Mouse (Mus musculus) heart, embryonic 16.5 days (tissue): ENCODE data around the gene March6. TPM values are rescaled to one million over a fixed set of nuclear protein-coding genes. Genes with fewer than 3 reads are reported as not detected.
A peak's percentile ranks its signal among the peaks of the same experiment; 100 is the strongest.

Experiments
- ATAC-seq: fragments of 200-750 bp; cut with Nextera tagmentation; replicated peaks from 2 replicates; pipeline ENCODE4 v1.8.0; 2017; ENCODE audit warnings: moderate number of reproducible peaks; ENCODE audit not compliant: insufficient read depth, low FRiP score; ENCODE audit errors: extremely low read depth
- H3K27ac ChIP-seq: fragments of 300-500 bp; sonication (generic); 2 replicates; pipeline ENCODE4 v1.5.1; 2014; ENCODE audit warnings: mild to moderate bottlenecking, low read length, control low read depth, moderate library complexity
- H3K27me3 ChIP-seq: fragments of 300-500 bp; sonication (generic); 2 replicates; pipeline ENCODE4 v1.6.1; 2014; ENCODE audit warnings: low read length, mixed read lengths; ENCODE audit not compliant: control insufficient read depth, insufficient read depth
- H3K36me3 ChIP-seq: fragments of 300-500 bp; sonication (generic); 2 replicates; pipeline ENCODE4 v1.6.1; 2014; ENCODE audit not compliant: control insufficient read depth, insufficient read depth
- H3K4me1 ChIP-seq: fragments of 300-500 bp; sonication (generic); 2 replicates; pipeline ENCODE4 v1.6.1; 2014; ENCODE audit warnings: low read length, mixed read lengths; ENCODE audit not compliant: control insufficient read depth, insufficient read depth
- H3K4me2 ChIP-seq: fragments of 300-500 bp; sonication (generic); 2 replicates; pipeline ENCODE4 v1.6.1; 2014; ENCODE audit warnings: low read depth, mild to moderate bottlenecking, control low read depth, low read length
- H3K4me3 ChIP-seq: fragments of 300-500 bp; sonication (generic); 2 replicates; pipeline ENCODE4 v1.5.1; 2014; ENCODE audit warnings: mild to moderate bottlenecking, control low read depth, low read length
- H3K9ac ChIP-seq: fragments of 300-500 bp; sonication (generic); 2 replicates; pipeline ENCODE4 v1.6.1; 2014; ENCODE audit warnings: low read length, control low read depth
- H3K9me3 ChIP-seq: fragments of 300-500 bp; sonication (generic); replicated peaks from 2 replicates; pipeline ENCODE4 v1.6.1; 2016; ENCODE audit warnings: low read length; ENCODE audit not compliant: control insufficient read depth
- WGBS: fragments of 180-500 bp; shearing (Covaris S2); extraction: QIAGEN DNeasy Blood & Tissue Kit; methylation state at CpG from one replicate; pipeline ENCODE4 v1.1.7; 2014; 5-methylcytosine and 5-hydroxymethylcytosine counted together
- polyA plus RNA-seq: library from polyadenylated mRNA; unstranded; fragments of >200 nt; fragmentation: Nextera tagmentation; extraction: Ambion mirVana; gene quantifications from 2 replicates; pipeline ENCODE4 v1.2.1, GENCODE M21; 2015

March6 gene
- polyA plus RNA-seq, 1 experiment from 2014 or later, result 29.0 TPM

DNA sequence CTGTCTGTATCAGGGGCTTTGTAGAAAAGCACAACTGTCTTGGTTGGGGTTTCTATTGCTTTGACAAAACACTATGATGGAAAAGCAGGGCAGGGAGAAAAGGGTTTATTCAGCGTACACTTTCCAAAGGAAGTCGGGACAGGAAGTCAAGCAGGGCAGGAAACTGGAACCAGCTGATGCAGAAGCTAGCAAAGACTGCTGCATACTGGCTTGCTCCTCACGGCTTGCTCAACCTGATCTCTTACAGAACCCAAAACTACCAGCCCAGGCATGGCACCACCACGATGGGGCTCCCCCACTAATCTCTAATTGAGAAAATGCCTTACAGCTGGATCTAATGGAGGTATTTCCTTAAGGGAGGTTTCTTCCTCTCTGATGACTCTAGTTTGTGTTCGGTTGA, 16.6 kb upstream of the March6 start:
- no peak overlapping the region for H3K4me2 ChIP-seq
- no peaks in the 10 kb centered on the region for H3K36me3 ChIP-seq
- WGBS, result 69% methylated on average over 5 of the region's 5 CpGs
- no peak overlapping the region for H3K27ac ChIP-seq
- no peak overlapping the region for H3K4me3 ChIP-seq
- no peaks in the 10 kb centered on the region for H3K9me3 ChIP-seq
- H3K9ac ChIP-seq, result no peak overlapping the region
- H3K27me3 ChIP-seq, result no peaks in the 10 kb centered on the region
- H3K4me1 ChIP-seq, result peaks cover 16% of the 10 kb centered on the region
- ATAC-seq, result no peak

DNA sequence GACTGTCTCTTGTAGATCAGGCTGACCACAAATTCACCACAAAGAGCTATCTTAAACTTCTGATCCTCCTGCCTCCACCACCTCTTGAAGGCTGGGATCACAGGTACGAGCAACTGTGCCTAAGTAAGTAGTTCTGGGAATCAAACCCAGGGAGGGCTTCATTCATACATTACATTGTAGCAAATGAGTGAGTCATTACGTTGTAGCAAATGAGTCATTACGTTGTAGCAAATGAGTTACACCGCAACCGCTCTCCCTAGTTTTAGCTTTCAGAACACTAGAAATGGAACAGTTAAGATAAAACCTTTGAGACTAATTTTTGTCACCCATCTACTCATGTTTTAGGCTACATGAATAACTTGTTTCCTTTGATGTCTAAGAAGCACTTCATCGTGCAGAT, 15.4 kb upstream of the March6 start:
- Histone ChIP-seq H3K4me2 (no peak overlapping the region), H3K27ac (no peak overlapping the region), H3K4me3 (no peak overlapping the region), H3K9ac (no peak overlapping the region), H3K9me3 (no peaks in the 10 kb centered on the region), H3K4me1 (peaks cover 23% of the 10 kb centered on the region), H3K36me3 (no peaks in the 10 kb centered on the region), H3K27me3 (no peaks in the 10 kb centered on the region)
- ATAC-seq, result no peak
- WGBS, result 88% methylated on average over 6 of the region's 6 CpGs

GRCm38 (mm10) chr15:31545058-31545457, 14.2 kb upstream of the March6 start:
- no peak overlapping the region for H3K4me2 ChIP-seq
- H3K9me3 ChIP-seq, result no peaks in the 10 kb centered on the region
- ATAC-seq, result no peak
- H3K27me3 ChIP-seq, result no peaks in the 10 kb centered on the region
- 44% methylated on average over 1 of the region's 1 CpGs for WGBS
- no peak overlapping the region for H3K9ac ChIP-seq
- no peak overlapping the region for H3K27ac ChIP-seq
- peaks cover 28% of the 10 kb centered on the region for H3K4me1 ChIP-seq
- no peaks in the 10 kb centered on the region for H3K36me3 ChIP-seq
- no peak overlapping the region for H3K4me3 ChIP-seq

- Histone ChIP-seq H3K9me3 (no peaks in the 10 kb centered on the region), H3K9ac (no peak overlapping the region; the same call in 1 of the 2 replicates), H3K4me2 (no peak overlapping the region), H3K4me1 (peaks cover 28% of the 10 kb centered on the region), H3K27ac (peak overlapping the region; percentile 53), H3K36me3 (no peaks in the 10 kb centered on the region), H3K27me3 (no peaks in the 10 kb centered on the region), H3K4me3 (no peak overlapping the region)
- peak; percentile 86 for ATAC-seq
- WGBS, result 10% methylated on average over 3 of the region's 3 CpGs
These were observed 12.4 kb upstream of the March6 start for GRCm38 (mm10) chr15:31543246-31543645.

DNA sequence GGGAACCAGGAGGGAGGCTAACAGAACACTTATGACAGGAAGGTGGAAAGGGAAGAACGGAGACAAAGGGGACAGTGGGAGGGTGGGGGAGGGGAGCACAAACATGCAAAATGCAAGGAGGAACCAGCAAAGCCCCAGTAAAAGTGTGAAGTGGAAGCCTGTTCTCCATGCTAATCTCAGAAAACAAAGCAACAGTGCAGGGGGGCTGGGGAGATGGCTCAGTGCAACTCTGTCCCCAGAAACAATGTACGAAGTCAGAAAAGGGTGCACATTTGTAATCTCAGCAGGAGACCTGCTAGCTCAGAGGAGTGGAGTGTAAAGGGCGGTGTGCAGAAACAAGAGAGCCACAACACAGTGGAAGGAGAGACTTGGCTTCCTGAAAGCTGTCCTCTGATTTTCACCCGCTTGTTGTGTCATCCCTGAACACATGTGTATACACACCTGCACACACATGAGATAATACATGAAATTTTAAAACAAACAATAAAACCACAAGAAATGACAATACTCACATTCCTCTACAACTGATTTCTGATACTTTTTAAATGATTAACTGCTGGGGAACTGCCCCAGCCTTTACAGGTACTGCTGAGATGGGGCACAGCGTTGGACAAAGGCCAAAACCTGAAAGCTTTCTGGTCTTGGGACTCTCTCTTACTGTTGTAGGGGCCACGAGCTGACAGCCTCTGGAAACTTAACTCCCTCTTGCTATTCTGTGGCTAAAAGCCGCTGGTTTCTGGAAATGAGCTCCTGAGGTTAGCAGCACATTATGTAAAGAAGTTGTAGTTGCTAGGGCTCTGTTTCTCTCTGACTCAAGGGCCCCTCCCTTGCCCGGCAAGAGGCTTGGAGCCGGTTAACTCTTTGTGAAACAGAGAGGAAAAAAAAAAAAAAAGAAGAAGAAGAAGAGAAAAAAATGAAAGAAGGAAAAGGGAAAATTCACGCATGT, 11.4 kb upstream of the March6 start:
- peaks cover 28% of the 10 kb centered on the region for H3K4me1 ChIP-seq
- peak overlapping the region; percentile 33; the same call in 1 of the 2 replicates for H3K4me2 ChIP-seq
- 14% methylated on average over 10 of the region's 10 CpGs for WGBS
- no peaks in the 10 kb centered on the region for H3K27me3 ChIP-seq
- peak overlapping the region; percentile 30; the same call in 1 of the 2 replicates for H3K9ac ChIP-seq
- H3K36me3 ChIP-seq, result no peaks in the 10 kb centered on the region
- no peak overlapping the region for H3K4me3 ChIP-seq
- no peak for ATAC-seq
- no peaks in the 10 kb centered on the region for H3K9me3 ChIP-seq
- H3K27ac ChIP-seq, result peak overlapping the region; percentile 46

DNA sequence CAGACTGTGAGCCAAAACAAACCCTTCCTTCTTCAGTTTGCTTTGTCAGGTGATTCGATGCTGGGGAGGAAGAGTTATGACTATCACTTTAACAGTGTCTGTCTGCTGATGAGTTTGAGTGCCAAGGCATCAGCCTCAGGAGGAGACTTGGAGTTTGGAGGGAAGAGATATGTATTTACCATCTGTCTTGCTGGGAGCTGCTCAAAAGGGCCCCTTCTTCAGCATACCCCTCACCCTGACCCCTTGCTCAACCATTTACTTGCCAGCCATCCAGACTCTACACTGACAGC, 9.6 kb upstream of the March6 start:
- no peak for ATAC-seq
- H3K27ac ChIP-seq, result no peak overlapping the region; the same call in 1 of the 2 replicates
- no peak overlapping the region for H3K4me2 ChIP-seq
- H3K27me3 ChIP-seq, result no peaks in the 10 kb centered on the region
- WGBS, result 48% methylated on average over 1 of the region's 1 CpGs
- H3K9ac ChIP-seq, result no peak overlapping the region
- H3K4me1 ChIP-seq, result peaks cover 24% of the 10 kb centered on the region
- H3K9me3 ChIP-seq, result no peaks in the 10 kb centered on the region
- H3K4me3 ChIP-seq, result no peak overlapping the region
- no peaks in the 10 kb centered on the region for H3K36me3 ChIP-seq

- no peak overlapping the region; the same call in 1 of the 2 replicates for H3K27ac ChIP-seq
- no peak for ATAC-seq
- H3K4me2 ChIP-seq, result no peak overlapping the region
These were observed 9.0 kb upstream of the March6 start for GRCm38 (mm10) chr15:31539643-31540512.

GRCm38 (mm10) chr15:31538346-31538745, 7.5 kb upstream of the March6 start:
- ATAC-seq, result no peak

More at GRCm38 (mm10) chr15:31539643-31540512, 9.0 kb upstream of the March6 start:
- H3K36me3 ChIP-seq, result no peaks in the 10 kb centered on the region
- 57% methylated on average over 9 of the region's 9 CpGs for WGBS
- no peaks in the 10 kb centered on the region for H3K9me3 ChIP-seq
- no peak overlapping the region for H3K9ac ChIP-seq
- H3K4me3 ChIP-seq, result no peak overlapping the region
- no peaks in the 10 kb centered on the region for H3K27me3 ChIP-seq
- H3K4me1 ChIP-seq, result peaks cover 19% of the 10 kb centered on the region

DNA sequence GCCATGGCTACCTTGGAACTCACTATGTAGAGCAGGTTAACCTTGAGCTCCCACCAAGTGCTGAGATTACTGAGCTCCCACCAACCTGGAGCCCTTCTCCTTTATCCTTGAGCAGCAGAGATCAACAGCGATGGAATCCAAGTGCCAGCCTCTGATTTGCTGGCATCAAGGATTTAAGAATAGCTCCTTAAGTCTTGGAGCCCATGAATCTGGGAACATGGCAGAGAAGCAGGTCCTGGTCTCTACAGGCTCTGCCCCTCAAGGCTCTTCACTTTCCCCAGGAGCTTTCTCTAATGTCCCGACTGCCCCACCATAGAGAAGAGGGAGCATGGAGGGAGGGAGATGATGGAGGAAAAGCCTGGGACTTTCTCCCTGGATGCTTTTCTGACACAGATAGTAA, 6.9 kb upstream of the March6 start:
- Histone ChIP-seq H3K4me1 (peaks cover 14% of the 10 kb centered on the region), H3K9me3 (no peaks in the 10 kb centered on the region), H3K4me2 (no peak overlapping the region), H3K27me3 (no peaks in the 10 kb centered on the region), H3K4me3 (no peak overlapping the region), H3K9ac (no peak overlapping the region), H3K27ac (no peak overlapping the region), H3K36me3 (no peaks in the 10 kb centered on the region)
- WGBS, result 91% methylated on average over 2 of the region's 2 CpGs
- ATAC-seq, result no peak

More at GRCm38 (mm10) chr15:31538346-31538745, 7.5 kb upstream of the March6 start:
- no peaks in the 10 kb centered on the region for H3K36me3 ChIP-seq
- no peak overlapping the region for H3K4me2 ChIP-seq
- 83% methylated on average over 3 of the region's 3 CpGs for WGBS
- H3K9me3 ChIP-seq, result no peaks in the 10 kb centered on the region
- H3K27ac ChIP-seq, result no peak overlapping the region
- no peaks in the 10 kb centered on the region for H3K27me3 ChIP-seq
- no peak overlapping the region for H3K9ac ChIP-seq
- no peak overlapping the region for H3K4me3 ChIP-seq
- H3K4me1 ChIP-seq, result peaks cover 19% of the 10 kb centered on the region
